Mouse (Mus musculus): ENCODE data around the gene Tmem150a.

GRCm38 (mm10) chr6:72389941-72390771 lies 34.9 kb downstream of the Tmem150a start, which contains the start of gene Vamp8:
- no peak for TF ChIP-seq GATA1 (IDR thresholded peaks at IDR 0.05; ENCODE audit: low read length)
- no peak for TF ChIP-seq TAL1 (IDR thresholded peaks at IDR 0.05; ENCODE audit: low read length)
